Mouse (Mus musculus) A20 (cell line): ENCODE results near the gene Fbxo40.

Source experiments
- DNase-seq: peaks from one replicate; pipeline ENCODE4 v3.0.0-alpha.2; 2011; ENCODE audit warnings: low read depth, low spot score

The Fbxo40 gene

DNA sequence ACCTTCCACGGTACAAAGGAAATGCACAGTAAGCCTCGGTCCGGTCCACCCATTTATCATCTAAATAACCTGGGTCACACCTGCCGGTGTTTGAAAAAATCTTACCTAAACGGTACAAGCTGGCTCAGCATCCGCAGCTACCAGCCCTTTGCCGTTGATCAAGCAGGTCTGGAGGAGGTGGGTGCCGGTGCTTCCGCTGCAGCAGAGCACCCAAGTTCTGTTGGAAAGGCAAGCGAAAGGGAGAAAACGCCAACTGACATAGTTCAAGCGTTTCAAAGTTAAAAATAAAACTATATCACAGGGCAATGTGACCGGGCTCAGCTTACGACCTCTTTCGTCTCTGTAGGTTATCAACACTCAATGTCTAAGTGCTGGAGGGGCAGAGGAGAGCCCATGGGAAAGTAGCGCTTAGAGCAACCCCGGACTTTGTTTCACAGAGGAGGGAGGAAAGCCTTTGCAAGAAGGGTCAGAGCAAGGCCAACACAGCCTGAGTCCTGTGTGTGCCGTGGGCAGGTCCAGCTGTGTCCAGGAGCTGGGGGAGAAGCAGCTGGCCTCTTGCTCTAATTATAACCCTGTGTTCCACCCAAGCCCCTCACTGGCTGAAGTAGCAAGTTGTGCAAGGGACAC, at the start of gene Fbxo40:
TSS of gene Fbxo40 (minus strand) at position 469 of the 627 bp plus-strand sequence.
- DNase-seq = no peak

DNA sequence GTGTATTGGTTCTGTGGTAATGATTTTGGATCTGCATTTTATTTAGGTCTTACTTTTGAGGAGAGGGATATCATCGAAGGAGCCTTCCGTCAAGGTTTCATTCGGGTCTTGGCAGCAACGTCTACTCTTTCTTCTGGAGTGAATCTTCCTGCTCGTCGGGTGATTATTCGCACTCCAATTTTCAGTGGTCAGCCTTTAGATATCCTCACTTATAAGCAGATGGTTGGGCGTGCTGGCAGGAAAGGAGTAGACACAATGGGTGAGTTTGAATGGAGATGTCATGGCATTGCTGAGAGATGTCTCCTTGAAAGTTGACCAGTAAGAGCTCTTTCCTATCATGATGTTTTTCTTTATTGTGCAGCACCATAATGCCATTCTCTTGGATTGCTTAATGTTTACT, 44.5 kb upstream of the Fbxo40 start:
- DNase-seq = no peak

DNA sequence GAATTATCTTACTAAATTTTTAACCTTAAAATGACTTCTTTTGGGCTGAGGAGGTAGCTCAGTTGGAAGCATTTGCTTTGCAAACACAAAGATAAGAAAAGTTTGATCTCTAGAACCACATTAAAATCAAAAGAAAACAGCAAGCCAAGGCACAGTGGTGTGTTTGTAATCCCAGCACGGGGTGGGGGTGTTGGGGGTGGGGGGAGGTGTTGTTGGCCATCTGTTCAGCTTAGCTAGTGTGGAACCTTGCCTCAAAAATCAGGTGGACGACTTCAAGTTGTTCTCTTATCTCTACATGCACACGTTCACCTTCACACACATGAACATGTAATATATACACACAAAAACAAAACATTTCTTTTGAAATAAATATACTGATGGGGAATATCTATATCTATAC, 41.7 kb upstream of the Fbxo40 start:
- no peak for DNase-seq

DNA sequence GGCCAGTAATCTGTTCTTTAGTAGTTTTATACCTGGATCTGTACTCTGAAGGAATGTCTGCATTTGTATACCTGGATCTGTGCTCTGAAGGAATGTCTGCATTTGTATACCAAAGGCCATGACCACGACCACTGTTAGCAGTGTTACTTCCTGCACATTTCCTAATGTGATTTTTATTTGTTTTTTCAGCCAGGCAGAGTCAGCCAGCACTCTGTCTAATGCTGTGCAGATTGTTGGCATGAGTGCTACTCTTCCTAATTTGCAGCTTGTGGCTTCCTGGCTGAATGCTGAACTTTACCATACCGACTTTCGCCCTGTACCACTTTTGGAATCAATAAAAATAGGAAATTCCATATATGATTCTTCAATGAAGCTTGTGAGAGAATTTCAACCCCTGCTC, 37.3 kb upstream of the Fbxo40 start:
- DNase-seq = no peak

DNA sequence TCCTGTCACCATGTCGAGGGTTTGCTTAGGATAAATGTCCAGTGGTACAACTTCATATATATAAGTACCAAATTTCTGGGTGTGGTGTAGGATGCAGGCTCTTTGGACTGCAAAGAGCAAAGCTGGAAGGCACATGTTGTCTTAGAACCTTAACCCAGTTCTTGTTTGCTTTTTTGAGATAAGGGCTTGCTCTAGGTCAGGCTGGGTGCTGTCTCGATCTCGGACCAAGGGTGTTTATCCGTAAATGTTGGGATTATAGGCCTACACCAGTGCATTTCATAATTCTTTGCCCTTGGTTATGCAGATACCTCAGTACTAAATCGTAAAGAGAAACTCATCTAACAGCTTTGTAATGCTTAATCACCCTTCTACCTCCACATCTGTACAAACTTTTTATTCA, 22.1 kb upstream of the Fbxo40 start:
- DNase-seq = no peak

DNA sequence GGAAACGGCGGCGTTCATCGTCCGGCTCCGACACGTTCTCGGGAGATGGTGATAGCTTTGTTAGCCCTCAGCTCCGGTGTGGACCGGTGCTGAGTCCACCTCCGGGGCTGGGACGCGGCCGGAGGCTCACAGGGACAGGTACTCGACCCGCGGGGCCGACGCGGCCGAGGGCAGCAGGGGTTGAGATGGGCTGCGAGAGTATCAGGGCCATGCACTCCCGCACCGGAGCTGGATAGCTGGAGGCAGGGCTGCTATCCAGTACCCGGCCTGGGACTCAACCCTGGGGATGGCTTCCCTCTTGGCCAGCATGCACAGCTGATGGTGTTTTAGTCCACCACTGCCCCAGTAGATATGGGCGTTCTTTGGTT, 21.6 kb upstream of the Fbxo40 start:
- DNase-seq = no peak

DNA sequence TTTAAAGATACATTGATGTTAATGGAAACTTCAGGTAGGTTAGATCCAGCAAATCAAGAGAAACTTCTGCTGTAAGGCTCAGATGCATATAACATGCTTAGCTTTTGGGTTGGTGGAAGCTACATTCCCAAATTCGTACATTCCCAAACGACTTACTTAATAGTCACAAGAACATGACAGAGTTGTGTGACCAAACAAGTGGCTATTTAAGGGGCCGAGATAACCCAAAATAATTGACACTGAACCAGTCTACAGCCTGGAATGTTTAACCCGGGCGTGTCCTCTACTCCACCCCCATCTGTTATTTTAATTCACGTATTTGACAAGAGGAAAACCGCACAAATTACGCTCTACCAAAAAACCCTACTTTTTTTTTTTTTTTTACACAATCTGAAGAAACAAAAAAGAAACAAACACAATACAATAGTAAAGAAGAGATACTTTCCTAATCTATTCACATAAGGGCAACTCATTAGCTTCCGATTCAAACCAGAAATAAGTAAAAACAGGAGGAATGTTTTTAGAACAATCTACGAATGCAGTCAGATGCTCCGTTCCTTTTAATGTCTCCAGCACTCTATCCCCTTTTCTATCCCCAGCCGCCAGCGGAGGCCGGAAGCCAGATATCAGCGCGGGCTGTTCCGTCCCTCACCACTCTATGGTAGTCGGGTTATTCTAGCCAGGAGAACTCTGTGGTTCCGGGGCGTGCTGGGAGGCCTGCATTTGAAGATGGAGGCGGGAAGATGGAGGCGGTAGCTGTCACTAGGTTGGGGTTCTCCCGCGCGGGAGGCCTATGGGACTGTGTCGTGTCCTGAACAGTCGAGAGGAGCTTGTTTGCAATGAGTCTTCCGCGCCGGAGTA, 21.0 kb upstream of the Fbxo40 start, which contains the start of gene Polq:
TSS of gene Polq (plus strand) at position 726 of the 861 bp plus-strand sequence.
- peak; percentile 94 for DNase-seq

DNA sequence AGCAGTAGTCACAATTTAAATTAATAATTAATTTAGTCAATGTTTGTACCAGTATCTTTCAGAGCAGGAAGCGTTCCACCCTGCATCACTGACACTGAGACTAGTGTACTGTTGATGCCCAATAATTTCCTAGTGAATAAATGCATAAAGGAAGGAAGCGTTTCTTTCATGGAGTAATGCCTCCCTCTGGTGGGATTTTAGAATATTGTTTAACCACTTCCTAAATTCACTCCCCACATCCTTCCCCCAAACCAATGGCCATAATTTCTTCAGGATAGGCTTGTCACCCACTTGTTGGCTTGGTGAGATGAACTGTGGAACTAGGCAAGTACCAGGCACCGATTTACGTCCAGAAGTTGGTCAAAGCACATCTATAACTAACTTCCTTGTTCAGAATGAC, 20.1 kb upstream of the Fbxo40 start:
- peak; percentile 77 for DNase-seq

DNA sequence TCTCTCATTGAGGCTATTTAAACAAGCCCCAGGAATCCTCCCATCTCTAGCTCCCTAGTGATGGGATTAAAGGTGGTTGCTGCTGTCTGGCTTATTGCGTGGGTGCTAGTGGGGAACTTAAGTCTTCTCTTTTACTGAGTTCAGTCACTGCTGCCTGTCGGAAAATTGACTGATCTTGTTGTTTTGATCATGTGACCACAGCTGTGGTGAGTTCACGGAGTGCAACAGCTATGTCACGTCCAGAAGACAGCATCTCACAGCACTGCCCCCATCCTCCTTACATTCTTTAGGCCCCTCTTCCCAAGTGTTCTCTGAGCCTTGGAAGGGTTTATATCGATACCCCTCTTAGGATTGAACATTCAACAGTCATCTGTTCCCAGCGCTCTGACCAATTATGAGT, 19.0 kb upstream of the Fbxo40 start:
- no peak for DNase-seq

DNA sequence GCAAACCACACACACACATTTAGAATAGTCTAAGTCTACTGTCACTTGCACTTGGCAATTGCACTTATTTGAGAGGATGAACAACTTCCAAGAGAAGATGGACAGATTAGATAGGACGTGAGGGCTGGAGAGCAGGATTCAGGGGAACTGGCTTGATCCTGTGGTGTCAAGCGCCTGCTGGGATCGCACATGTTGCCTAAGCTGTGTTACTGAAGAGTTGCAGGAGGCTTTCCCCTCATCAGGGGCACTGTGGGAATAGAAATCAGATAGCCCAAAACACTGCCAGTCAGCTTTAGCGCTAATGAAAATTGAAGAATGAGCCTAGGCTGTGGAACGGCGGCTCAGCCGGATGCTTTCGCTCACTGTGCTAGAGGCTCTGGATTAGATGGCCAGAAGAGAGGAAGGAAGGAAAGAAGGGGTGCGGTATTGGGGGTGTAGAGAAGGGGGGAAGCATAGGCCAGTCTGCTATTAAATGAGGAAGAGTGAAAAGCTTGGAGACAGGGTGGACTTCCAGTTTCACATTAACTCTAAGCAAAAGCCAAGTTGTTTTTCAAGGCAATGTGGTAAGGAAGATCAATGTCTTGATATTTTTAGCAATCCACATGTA, 9.2 kb upstream of the Fbxo40 start:
- DNase-seq = no peak

DNA sequence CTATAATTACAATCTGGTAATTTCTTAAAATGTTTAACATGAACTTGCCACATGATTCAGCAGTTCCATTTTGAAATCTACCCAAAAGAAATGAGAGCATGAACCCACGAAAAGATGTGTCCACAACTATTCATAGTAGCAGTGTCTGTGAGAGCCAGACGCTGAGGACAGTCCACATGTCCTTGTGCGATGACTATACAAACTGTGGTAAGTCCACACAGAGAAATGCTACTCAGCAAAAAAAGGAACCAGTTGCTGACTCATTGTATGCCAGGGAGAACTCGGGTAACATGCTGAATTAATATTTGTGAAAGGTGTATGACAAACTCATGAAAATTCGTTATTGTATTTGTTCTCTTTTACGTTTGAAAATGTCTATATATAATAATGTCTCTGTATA, 7.4 kb upstream of the Fbxo40 start:
- no peak for DNase-seq

DNA sequence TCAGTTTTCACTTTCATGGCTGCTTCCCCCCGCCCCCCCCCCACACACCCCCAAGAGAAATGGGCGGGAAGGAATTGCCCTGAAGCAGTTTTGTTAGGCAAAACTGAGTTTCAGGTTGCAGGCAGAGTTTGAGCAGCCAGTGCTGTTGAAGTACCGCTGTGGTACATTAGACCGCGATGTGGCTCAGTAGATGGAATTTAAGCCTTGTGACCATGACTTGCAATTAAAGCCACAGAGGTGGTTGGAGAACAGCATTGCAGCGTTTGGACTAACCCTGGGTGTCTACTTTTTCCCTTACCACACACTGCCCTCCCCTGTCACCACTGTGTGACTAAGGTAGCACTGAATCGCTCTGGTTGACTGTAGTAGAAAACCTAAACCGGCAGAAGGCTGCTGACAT, 774 bp downstream of the Fbxo40 start:
- DNase-seq = peak; percentile 69

DNA sequence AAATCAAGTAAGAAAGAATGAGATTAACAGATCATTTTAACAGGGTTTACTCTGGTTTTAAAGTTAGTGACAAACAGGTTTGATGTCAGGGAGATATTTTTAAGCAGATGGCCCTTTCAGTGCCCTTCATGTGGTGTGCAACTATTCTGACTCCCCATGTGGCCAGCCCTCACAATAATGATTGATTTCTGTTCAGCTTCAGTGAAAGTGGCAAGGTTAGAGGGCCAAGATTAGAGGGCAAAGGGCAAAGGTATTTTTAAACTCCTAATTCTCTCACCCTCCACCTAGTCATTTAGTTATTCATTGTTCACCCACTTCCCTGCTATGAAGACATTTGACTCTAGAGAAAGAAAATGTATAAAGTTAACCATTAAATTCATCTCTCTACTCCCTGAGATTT, 2.2 kb downstream of the Fbxo40 start:
- DNase-seq = peak; percentile 14

DNA sequence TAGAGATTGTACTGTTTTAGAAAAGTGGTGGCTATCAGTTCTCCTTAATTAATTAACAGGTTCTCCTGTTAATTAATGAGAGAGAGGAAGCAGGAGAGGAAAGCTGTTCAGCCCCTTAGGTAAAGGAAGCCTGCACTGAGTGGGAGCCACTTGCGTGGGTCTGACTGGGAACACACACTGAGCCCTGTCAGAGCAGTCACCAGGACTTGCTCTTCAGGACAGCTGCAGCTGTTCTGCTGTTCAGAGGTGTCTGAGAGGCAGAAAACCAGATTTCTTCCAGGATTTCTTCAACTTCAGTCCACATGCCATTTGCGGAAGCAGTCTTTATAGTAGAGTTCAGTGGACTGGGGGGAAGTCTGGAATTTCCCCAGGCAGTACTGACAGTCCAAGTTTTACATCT, 2.9 kb downstream of the Fbxo40 start:
- no peak for DNase-seq

DNA sequence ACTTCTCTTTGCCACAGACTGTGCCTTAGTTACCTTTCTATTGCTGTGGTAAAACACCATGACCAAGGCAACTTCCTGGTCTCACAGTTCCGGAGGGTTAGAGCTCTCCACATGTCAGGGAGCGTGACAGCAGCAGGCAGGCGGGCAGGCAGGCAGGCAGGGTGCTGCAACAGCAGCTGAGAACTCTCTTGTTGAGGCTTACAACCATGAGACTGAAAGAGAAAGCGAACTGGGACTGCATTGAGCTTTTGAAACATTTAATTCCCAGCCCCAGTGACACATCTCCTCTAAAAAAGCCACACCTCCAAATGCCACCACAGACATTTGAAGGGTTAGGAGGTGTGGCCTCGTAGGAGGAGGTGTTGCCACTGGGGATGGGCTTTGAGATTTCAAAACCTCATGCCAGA, 4.6 kb downstream of the Fbxo40 start:
- peak; percentile 90 for DNase-seq

DNA sequence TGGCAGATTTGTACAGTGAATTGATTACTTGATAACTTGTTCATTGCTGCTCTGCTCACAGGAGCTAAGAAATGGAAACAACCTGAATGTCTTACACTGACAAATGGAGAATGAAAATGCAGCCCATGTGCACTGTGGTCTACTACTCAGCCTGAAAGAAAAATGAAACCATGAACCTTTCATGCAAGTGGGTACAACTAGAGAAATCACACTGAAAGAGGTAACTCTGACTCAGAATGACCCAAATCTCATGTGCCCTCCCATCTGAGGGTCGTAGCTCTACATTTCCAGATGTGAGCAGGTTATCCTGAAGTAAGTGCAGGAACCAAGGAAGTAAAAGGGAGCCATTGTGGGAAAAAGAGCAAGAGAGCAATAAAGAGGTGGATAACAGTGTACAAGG, 6.5 kb downstream of the Fbxo40 start:
- no peak for DNase-seq

DNA sequence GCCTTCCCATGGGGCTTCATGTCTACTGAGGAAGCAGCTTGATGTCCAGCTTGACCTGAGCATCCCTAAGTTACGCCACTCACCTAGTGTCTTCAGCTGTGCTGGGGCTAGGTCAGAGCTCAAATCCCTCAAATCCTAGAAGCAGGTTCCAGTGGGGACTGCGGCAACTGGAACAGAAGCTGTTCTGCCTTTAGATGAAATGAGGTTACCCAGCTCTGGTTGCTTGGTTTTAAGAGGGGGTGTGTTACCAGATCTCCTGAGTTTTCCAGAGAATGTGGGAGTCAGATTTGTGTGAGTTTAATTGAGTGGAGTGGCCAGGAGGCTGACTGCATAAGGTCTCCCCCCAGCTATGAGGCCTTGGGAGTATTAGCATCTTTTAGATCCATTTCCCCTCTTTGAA, 11.1 kb downstream of the Fbxo40 start:
- no peak for DNase-seq

DNA sequence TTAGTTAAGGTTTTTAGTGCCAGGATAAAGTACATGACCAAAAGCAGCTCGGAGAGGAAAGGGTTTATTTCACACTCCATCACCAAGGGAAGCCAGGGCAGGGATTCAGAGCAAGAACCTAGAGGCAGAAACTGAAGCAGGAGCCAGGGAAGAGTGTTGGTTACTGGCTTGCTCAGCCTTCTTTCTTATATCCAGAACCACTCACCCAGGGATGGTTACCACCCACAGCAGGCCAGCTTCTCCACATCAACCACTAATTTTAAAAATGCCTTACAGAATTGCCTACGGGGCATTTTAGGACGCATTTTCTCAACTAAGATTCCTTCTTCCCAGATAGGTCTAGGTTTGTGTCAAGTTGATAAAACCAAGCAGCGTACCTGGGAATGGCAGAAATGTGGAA, 26.9 kb downstream of the Fbxo40 start:
- DNase-seq = no peak

DNA sequence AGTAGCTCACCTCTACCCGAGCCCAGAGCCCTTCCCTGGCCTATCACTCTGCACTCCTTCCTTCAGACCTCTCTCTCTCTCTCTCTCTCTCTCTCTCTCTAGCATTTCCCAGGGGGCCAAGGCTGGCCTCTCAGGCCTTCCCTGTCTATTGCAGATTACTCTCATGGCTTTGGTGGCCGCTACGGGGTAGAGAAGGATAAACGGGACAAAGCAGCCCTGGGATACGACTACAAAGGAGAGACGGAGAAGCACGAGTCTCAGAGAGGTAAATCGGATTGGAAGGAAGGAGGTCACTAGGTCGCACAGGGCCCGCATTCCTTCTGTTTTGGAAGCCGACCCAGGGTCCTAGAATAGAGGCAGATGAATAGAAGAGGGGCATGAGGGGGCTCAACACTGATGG, 35.2 kb downstream of the Fbxo40 start:
- no peak for DNase-seq

DNA sequence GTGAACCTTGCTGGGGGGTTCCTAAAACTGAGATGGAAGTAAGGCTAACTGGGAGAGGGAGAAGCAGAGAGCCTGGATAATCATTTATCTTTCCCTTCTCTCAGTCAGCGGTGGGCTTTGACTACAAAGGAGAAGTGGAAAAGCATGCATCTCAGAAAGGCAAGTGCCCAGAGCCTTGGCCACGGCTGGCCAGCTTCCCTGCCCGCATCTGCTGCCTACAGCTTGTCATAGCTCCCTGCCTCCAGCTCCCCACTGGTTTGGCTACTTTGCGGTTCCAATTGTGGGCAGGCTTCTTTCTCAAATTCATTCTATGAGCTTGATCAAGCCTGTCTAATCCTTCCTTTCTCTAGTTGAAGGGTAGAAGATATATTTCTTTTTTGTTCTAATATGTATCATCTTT, 39.2 kb downstream of the Fbxo40 start:
- no peak for DNase-seq

DNA sequence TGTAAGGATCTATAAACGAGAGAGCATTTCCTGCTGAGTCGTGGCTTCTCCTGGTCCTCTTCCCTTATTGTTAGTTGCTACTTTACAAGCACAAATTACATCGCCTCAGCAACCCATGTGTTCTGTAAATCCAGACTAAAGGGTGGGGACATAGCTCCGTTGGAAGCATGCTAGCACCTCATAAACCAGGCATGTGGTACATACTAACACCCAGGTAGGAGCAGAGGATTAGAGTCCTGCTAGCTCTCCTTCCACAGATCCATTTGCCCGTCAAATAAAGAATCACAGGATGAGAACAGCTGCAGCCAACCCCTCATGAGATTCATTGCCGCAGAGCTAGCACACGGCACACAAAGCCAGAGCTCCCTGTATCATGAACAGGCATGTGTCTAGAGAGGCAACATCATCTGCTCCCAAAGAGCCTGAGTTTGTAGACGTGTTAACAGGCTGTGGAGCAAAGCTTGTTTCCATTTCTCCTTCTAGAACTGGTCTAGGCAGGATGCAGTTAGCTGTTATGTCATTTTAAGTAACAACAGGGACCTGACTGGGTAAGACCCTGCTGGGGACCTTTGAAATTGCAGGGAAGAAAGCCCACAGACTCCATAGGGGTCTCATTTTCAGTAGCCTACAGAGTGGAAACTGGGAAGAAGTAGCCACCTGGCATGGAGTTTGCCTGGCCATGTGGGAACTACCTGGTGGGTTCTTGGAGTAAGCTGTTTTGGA, 40.5 kb downstream of the Fbxo40 start:
- DNase-seq = no peak

DNA sequence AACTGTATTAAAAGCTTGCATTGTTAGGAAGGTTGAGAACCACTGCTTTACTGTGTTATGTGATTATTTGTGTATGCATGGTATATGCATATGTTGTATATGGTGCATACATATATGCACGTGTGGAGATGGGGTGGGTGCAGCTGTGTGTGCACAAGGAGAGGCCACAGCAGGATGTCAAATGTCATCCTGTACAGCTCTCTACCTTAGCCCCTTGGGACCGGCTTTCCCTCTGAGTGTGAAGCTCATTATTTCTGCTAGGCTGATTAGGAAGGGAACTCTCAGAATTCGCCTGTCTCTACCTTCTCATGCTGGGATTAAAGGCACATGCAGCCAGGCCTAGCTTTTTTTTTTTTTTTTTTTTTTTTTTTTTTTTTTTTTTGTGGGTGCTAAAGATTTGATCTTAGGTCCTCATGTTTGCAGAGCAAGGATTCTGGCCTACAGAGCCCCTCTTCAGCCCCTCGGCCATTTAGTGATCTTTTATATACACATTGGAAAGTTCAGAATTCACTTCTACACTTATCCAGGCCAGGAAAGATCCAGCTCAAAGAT, 42.5 kb downstream of the Fbxo40 start:
- no peak for DNase-seq
